Mouse (Mus musculus) WW6 (cell line): Measurements from ENCODE around the gene Acat2.
"Not testable (repeated sequence)": the region's sequence is repeated elsewhere in the genome, so short reads cannot be mapped to it uniquely, and the experiment has no call there.

Experiments
- DNase-seq: peaks from one replicate; pipeline ENCODE4 v3.0.0-alpha.2; 2013; ENCODE audit warnings: low read depth, low spot score

Acat2 gene

DNA sequence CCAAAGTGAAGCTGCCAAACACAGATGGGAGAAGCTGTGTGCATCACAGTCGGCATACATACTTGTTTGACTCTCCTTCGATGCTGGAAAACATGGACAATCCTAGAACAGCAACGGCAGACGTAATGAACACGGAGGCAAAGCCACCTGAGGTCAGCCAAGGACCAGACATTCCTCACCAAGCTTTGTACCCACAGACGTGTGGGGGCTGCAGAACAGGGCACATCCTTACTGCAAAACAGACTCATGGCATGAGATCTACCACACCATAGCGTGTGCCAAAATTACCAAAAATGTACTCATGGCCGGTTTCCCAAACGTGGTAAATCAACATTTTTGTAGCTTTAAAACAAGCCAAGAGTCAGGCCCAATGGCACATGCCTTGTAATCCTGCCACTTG, 54.1 kb downstream of the Acat2 start:
- no peak for DNase-seq

- no peak for DNase-seq
Measured at GRCm38 (mm10) chr17:12905810-12906209, 54.7 kb downstream of the Acat2 start.

DNA sequence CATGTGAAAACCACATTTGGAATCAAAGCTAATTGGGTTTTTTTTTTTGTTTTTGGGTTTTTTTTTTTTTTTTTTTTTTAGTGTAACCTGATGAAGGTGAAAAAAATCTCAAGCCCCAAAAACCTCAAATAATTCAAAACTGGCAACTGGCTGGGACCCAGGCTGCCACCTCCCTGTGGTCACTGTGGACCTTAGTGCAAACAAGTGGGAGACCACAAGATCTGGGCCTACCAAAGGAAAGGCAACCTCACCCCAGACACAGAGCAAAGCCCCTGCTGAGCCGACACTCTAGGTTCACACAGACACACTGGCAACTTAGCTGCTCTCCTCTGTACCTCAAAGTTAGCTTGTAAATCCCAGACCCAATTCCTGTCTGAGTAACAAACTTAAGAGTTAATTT, 56.2 kb downstream of the Acat2 start:
- no peak for DNase-seq

GRCm38 (mm10) chr17:12903372-12904333, 56.9 kb downstream of the Acat2 start:
- no peak for DNase-seq

DNA sequence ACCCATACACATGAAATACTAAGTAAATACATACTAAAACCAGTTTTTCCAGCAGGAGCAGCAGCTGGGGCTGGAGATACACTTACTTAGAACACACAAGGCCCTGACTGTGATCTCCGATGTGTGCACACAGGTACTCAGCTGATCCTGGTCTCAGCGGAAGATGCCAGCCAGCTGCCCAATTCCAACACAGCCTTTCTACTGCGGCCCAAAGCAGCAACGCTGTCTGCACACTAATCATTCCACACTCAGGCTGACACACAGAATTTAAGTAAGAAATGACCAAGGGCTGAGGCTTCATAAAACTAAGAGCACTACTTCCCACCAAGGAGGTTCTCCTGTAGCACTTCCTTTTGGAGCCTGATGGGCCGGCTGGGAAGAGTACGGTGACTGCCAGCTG, 58.3 kb downstream of the Acat2 start:
- no peak for DNase-seq

DNA sequence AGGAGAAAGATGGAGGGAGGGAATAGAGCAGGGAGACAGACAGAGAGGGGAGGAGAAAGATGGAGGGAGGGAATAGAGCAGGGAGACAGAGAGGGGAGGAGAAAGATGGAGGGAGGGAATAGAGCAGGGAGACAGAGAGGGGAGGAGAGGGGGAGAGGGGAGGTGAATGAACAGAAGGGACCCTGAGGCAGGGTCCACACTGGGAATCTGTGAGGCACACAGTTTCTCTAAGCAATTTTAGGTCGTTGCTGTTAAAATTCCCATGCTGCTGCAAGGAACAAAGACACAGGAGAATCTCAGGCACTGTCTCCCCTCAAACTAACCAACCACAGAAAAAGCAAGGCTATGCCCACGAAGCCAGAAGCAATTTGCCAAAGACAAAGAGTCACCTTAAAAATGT, 61.9 kb downstream of the Acat2 start:
- DNase-seq, result not testable (repeated sequence)

- DNase-seq, result no peak
Measured at GRCm38 (mm10) chr17:12897674-12898073, 62.9 kb downstream of the Acat2 start.
